Mouse (Mus musculus) adrenal gland, adult (tissue): ENCODE results near the gene Gm6993.

Experiments
- DNase-seq, 2 experiments: peaks; one replicate each; pipeline ENCODE4 v3.0.0; 2022 to 2023; ENCODE audit warnings: low spot score in 1 of 2; ENCODE audit not compliant: inconsistent age in 2 of 2

Gene Gm6993

GRCm38 (mm10) chr12:31270361-31270760 lies 29.8 kb downstream of the Gm6993 start:
- DNase-seq: no peak

GRCm38 (mm10) chr12:31270776-31271175 lies 30.2 kb downstream of the Gm6993 start:
- DNase-seq: peak in 1 of 2 experiments; percentile 68

GRCm38 (mm10) chr12:31271361-31272011 lies 30.9 kb downstream of the Gm6993 start:
- DNase-seq: peak; percentile 67 to 86

DNA sequence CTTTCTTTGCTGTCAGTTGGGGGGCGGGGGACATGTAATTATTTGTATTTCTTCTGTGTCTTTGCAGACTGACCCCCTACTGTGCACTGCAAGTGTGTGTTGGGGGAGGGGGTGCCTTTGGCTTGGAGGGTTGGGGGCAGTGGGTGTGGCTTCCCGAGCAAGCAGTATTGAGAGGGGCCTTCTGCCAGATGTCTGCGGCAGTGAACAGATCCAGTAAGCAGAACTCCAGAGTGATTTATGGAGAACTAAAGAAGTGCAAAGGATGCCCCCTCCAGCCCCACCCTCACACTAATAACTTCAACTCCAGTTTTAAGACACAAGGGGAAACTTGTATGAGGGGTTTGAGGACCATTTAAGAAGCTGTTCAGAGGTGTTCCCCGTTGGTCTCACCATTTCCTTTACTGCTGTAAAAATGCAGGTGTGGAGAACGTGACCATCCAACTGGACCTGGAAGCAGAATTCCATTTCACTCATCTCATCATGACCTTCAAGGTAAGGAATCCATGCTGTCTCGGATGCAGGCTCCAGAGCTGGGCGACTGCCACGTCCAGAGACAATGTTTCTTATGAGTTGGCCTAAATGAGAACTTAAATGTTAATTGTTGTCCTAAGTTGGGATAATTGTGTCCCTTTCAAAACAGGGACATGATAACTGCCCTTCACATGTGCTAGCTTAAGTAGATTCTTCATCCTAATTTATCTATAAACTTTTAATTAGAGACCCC lies 31.6 kb downstream of the Gm6993 start:
- peak in 1 of 2 experiments; percentile 26 for DNase-seq

- peak in 1 of 2 experiments; percentile 34 for DNase-seq
Measured at GRCm38 (mm10) chr12:31272846-31273245, 32.3 kb downstream of the Gm6993 start.

GRCm38 (mm10) chr12:31273646-31274045 lies 33.1 kb downstream of the Gm6993 start:
- DNase-seq: no peak

- DNase-seq: peak in 1 of 2 experiments; percentile 42
Measured at GRCm38 (mm10) chr12:31275411-31275810, 34.8 kb downstream of the Gm6993 start.

GRCm38 (mm10) chr12:31278270-31278669 lies 37.7 kb downstream of the Gm6993 start:
- peak in 1 of 2 experiments; percentile 59 for DNase-seq

DNA sequence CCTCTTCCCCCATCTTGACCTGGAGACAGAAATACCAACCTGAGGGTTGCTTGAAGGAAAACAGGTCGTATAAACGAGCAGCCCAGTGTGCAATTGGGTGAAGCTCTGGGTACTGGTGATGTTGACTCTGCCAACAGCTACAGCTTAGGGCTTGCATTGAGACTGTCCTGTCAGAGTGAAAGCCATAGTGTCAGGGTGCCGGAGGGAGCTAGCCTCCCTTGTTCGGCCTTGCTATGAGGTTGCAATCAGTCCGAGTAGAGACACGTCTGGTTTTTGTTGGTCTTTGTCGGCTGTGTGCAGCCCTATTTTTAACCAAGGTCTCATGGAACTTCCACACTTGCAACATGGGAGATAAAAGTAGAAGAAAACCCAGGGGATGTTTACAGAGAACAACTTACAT lies 39.7 kb downstream of the Gm6993 start:
- DNase-seq: peak in 1 of 2 experiments; percentile 65

DNA sequence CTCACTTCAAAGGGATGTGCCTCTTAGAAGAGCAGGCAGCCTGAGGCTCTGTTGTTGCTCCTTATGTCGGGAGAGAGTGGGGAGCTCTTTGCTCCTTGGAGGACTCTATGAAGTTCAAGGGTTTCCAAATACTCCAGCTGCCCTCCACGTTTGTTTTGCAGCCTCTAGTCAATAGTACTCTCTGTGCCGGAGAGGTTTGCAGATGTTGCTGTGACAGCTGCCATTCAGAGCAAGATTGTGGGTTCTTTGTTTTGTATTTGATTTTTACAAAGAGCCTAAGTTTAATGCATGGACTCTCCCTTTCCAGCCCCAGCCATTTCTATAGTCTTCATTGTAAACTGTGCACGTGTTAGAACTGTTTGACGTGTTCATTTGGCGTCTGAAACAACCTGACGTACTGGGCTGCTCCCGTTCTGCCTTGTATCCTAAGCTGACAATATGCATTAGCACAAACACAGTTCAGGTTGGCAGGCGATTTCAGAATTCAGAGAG lies 40.6 kb downstream of the Gm6993 start:
- peak in 1 of 2 experiments; percentile 63 for DNase-seq

- DNase-seq: peak; percentile 52 to 81
Measured at GRCm38 (mm10) chr12:31282241-31282640, 41.7 kb downstream of the Gm6993 start.

DNA sequence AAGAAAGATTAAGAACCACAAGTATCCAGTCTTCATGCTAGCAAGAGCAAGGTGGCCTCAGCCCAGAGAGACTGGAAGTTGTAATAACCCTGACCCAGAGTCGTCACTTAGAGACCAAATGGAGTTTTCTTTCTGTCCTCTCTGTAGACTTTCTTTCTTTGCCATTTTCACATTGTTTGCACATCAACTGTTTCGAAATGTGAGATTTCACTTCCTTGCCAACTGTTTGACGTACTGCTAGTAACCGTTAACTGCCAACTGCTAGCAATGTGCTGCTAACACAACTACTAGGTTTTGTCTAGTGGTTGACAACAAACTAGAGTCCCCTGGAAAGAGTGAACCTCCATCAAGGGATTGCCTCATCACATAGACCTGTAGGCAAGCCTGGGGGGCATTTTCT lies 42.6 kb downstream of the Gm6993 start:
- peak in 1 of 2 experiments; percentile 50 for DNase-seq

DNA sequence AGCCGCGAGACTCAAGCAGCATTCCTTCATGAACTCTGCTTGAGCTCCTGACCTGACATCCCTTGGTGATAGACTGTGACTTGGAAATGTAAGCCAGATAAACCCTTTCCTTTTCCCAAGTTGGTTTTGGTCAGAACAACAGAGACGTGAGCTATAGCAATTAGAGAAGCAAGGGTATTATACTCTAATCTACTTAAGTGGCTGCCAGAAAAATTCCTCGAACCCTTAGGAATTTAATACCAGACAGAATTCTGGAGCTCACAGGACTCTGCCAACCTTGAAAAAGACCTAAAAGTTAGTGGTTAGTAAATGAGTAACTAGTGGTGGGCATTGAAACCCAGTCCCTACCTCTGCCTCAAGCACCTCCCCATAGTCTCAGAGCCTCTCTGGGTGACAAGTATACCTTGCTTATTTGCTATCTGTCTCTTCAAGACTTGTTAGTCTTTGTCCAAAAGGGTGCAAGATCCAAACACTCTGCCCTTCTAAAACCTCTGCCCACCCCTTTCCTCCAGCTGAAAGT lies 43.1 kb downstream of the Gm6993 start:
- DNase-seq: no peak

GRCm38 (mm10) chr12:31289046-31289445 lies 48.5 kb downstream of the Gm6993 start:
- DNase-seq: no peak
